Mouse (Mus musculus) inflammation-experienced regulatory T-cells, adult 6 months (primary cell): ENCODE measurements around the gene Hist1h2bh. TPM values are rescaled to one million over a fixed set of nuclear protein-coding genes. Genes with fewer than 3 reads are reported as not detected.
"Not testable (repeated sequence)": the region's sequence is repeated elsewhere in the genome, so short reads cannot be mapped to it uniquely, and the experiment has no call there.

Experiments used
- ATAC-seq: one replicate; pipeline ENCODE4 v1.8.0; 2017
- polyA plus RNA-seq, 3 experiments: library from polyadenylated mRNA; unstranded; fragments of 100-300 nt; shearing (Covaris generic); gene quantifications; one replicate each; pipeline ENCODE4 v1.2.1; 2017

Hist1h2bh gene
- polyA plus RNA-seq, 3 experiments from 2014 or later = 0.38 to 0.89 TPM; not detected in 1

DNA sequence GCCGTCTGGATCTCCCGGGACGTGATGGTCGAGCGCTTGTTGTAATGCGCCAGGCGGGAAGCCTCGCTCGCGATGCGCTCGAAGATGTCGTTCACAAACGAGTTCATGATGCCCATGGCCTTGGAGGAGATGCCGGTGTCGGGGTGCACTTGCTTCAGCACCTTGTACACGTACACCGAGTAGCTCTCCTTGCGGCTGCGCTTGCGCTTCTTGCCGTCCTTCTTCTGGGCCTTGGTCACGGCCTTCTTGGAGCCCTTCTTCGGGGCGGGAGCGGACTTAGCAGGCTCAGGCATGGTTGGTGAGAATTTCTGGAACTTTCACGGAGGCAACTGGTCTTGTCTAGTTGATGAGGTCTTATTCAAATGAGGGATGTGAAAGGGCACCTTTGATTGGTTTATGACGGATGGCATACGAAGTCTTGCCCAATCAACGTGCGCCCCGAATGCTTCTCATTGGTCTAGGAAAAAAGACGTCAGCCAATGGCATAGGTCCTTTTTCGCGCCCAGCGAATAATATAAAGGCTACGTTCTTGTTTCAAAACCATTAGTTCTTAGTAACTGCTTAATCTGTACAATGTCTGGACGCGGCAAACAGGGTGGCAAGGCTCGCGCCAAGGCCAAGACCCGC lies 30.8 kb upstream of the Hist1h2bh start, which contains the start of the genes Hist1h2bf and Hist1h2ad:
Hist1h2bf (minus strand) TSS at position 299 of the 627 bp plus-strand sequence.
Hist1h2ad (plus strand) TSS at position 484 of the 627 bp plus-strand sequence.
- ATAC-seq = peak; percentile 76

DNA sequence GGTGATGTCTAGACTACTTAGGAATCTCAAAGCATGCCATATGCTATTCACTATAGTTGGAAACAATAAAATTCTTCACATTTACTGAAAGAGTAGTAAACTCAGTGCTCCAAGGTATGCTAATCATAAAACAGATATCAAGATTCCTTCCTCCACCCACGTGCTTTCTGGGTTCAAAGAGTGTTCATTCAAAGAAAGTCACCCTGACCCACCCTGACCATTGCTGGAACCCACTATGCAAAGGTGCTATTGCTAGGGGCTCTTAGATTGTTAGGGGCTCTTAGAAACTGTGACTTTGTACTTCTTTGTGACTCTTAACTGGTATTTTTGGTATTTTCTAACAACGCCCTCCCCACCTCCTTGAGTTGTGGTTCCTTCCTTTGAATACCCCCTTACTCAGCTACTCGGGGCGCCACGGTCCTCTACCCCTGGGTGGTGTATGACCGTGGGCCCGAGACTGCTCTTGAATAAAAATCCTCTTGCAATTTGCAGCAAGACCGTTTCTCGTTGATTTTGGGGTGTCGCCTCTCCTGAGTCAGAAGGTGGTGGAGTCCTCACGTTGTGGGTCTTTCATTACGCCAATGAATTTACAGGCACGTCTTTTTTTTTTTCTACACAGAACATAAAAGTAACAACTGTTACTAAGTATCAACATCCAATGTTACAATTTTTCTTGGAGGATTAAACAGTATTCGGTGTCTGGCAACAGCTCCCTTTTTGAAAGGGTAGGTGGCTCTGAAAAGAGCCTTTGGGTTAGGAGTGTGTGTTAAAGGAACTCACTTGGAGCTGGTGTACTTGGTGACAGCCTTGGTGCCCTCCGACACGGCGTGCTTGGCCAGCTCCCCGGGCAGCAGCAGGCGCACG lies 30.1 kb upstream of the Hist1h2bh start:
- not testable (repeated sequence) for ATAC-seq

DNA sequence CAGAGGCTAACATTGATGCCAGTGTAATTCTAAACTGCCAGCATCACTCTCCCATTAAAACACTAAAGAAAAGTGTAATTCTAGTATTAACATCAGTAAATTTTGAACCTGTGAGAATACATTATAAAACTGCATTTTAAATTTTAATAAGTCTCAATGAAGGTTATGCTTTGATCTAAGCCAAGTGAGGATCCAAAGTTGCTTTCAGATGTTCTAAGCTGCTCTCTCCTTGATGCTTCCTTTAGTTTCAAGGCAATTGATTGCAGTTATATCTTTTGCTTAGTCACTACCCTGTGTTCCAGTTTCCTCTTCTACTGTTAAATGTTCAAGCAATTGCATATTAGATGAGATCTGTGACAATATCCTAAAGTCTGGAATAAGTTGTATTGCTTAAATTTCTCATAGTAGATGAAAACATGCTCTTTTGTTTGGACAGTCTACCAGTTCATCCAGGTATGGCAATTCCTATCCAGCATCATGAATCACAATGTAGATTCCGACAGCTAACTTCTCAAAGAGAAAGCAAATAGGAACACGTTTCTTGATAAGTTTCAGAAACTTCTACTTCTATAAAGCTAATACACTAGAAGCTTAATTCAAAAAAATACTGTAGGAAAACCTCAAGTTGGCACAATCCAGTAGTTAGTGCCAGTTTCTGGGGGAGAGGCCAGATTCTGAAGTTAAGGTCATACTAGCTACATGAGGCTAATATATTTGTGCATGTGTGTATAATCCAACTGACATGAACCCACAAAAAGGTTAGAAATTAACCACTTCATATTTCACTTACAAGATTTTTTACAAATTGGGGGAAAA lies 29.2 kb upstream of the Hist1h2bh start:
- no peak for ATAC-seq

DNA sequence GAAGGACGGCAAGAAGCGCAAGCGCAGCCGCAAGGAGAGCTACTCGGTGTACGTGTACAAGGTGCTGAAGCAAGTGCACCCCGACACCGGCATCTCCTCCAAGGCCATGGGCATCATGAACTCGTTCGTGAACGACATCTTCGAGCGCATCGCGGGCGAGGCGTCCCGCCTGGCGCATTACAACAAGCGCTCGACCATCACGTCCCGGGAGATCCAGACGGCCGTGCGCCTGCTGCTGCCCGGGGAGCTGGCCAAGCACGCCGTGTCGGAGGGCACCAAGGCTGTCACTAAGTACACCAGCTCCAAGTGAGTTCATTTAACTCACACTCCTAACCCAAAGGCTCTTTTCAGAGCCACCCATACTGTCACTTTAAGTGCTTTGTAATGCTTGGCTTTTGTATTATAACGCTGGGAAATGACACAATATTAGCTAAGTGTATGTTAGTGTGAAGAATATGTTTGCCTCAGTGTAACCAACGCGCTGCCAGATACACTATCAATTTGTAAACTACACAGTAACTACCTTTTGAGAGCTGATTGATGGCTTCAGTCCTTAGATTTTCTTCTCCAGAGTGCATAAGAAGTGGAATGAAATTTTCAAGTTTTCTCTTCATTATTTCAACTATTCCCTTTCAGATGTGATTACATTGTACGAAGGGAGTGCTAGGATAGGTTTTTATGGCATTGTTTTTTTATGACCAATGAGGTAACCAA lies 28.5 kb upstream of the Hist1h2bh start:
- peak; percentile 2 for ATAC-seq

DNA sequence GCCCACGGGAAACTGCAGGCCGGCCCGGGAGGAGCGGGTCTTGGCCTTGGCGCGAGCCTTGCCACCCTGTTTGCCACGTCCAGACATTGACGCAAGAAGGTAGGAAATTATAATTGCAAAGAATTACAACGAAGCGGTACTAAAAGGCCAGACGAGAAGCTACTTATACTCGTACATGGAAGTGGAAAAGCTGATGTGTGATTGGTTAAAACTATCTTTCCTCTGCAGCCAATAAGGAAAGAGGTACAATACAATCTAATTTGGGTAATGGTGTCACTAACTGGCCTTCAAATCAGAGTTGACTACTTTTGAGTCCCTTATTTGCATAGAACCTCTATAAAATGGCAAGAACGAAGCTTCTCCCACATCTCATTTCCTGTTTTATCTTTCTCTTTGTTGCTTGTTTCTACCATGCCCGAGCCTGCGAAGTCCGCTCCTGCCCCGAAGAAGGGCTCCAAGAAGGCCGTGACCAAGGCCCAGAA lies 27.9 kb upstream of the Hist1h2bh start, which contains the start of the genes Hist1h2ae and Hist1h2bg:
Hist1h2ae (minus strand) TSS at position 199 of the 482 bp plus-strand sequence.
Hist1h2bg (plus strand) TSS at position 375 of the 482 bp plus-strand sequence.
- peak; percentile 89 for ATAC-seq

DNA sequence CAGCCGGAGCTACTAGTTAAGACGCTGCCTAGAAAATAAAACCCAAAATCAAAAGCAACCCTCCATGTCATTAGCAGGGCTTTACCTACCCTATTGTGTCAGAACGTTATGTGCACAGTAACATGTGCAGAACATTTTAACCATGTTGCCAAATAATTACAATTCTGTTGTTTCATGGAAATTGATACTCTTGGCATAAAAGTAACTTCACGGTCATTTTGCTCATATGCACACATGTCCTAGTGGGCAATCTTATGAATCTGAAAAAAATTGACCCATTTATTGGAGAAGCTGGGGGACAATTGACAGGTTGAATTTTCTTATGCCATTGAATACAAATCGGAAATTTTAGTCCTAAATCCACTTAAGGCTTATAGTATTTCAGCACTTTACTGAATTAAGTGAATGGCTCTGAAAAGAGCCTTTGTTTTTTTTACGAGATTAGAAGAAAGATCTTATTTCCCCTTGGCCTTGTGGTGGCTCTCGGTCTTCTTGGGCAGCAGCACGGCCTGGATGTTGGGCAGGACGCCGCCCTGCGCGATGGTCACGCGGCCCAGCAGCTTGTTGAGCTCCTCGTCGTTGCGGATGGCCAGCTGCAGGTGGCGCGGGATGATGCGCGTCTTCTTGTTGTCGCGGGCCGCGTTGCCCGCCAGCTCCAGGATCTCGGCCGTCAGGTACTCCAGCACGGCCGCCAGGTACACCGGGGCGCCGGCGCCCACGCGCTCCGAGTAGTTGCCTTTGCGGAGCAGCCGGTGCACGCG lies 27.2 kb upstream of the Hist1h2bh start:
- peak; percentile 12 for ATAC-seq

DNA sequence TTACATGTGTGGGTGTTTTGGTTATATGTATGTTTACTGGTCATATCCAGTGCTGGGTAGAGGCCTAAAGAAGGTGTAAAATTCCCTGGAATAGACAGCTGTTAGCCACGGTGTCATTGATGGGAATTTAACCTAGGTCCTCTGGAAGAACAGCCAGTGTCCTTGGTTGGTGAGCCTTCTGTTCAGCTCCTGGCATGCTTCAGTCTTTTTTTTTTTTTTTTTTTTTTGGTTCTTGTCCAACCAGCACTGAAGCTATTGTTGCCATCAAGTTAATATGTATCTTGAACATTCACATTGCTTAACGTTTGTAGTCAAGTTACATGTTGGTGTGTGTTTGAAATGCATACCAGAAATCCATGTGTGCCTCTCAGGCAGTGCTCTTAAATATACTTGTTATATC lies 21.3 kb upstream of the Hist1h2bh start:
- ATAC-seq = no peak

DNA sequence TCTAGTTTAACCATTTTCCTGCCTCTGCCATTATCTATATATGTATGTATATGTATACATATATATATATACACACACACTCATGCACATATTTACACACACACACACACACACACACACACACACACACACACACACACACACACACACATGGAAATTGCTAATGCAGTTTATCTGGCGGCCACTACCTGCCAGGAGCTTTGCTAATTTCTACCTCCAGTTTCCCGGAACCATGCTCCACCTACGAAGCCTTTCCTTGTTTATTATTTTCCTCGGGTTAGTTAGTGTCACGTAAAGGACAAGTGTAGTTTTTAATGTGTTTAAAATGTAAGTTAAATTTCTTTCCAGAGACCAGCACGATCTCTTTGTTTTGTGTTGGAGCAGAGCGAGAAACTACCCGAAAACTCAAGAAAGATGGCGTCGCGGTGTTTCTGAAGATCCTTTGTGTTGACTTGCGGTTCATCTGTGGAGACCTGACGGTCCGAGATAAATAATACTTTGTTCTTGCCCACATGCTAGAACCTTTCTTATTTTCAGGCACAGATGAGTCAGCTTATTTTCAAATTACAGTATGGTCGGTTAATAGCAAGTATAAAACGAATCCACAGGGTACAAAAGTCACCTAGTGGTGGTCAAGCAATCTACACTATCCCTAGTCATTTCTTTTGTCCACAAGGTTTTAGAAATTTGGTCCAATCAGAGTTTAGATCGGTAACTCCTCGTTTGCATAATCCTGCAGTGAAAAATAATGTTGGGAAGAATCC lies 19.7 kb upstream of the Hist1h2bh start:
- ATAC-seq = peak; percentile 12

DNA sequence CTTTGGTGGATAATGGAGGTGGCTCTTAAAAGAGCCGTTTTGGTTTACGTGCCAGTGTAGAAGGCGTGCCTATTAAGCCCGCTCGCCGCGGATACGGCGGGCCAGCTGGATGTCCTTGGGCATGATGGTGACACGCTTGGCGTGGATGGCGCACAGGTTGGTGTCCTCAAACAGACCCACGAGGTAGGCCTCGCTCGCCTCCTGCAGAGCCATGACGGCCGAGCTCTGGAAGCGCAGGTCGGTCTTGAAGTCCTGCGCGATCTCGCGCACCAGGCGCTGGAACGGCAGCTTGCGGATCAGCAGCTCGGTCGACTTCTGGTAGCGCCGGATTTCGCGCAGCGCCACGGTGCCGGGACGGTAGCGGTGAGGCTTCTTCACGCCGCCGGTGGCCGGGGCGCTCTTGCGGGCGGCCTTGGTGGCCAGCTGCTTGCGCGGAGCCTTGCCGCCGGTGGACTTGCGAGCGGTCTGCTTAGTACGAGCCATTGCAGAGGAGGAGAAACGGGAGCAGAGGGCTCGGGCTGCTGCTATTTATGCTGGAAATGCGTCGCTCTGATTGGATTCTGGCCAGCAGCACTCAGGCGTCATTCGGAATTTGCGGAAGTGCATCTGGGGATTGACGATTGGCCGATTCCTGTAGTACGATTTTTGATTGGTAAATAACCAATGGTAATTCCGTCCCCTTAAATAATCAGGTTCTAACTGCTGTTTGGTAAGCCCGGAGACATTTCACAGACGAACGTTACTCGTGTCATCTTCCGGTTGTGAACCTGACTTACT lies 18.9 kb upstream of the Hist1h2bh start, which contains the start of gene Hist1h3e:
Hist1h3e (minus strand) TSS at position 487 of the 777 bp plus-strand sequence.
- peak; percentile 96 for ATAC-seq

DNA sequence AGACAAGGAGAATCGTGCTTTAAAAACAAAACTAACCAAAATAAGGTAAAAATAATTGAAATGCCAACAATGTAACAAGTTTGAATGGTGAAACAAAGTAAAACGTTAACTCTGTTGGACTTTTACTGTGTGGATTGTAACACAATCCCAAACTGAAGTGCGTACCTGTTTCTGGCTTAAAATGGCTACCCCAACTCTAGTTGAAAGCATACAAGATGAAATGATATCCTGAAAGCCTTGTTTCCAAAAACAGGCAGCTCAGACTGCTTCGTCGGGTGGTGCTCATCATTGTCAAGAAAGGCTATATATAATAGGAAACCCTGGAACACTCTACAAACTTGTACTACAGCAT lies 18.3 kb upstream of the Hist1h2bh start:
- peak; percentile 2 for ATAC-seq

DNA sequence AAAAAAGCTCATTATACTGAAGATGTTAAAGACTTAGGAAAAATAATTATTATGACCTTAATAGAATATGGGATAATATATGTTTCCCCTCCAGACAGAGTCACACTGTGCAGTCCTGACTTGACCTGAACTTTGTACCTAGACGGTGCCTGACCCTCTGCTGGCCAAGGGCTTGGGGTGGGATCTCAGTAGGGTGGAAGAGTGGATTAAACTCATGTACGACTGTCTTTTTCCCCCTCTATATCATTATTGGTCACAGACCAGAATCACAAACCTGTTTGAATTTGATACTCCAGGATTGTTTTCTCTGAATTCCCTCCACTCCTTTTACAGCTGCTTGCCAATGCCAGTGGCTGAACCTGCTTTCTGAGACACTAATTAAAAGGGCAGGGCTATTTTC lies 17.5 kb upstream of the Hist1h2bh start:
- ATAC-seq = not testable (repeated sequence)

DNA sequence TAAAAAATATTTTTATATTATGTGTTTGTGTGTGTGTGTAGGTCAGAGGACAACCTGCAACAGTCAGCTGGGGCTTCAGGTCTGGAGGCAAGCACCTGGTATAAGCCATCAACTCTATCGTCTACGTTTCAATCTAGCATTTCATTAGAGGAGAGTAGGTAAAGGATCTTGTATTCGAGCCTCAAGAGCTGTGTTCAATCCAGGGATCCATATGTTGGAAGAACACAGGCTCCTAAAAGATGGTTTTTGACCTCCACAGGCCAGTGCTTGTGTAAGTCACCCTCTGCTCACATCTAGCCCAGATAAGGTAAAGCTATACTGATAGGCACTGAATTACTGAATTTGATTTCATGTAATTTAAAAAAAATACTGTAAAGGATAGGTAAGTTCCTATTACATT lies 13.7 kb upstream of the Hist1h2bh start:
- no peak for ATAC-seq

DNA sequence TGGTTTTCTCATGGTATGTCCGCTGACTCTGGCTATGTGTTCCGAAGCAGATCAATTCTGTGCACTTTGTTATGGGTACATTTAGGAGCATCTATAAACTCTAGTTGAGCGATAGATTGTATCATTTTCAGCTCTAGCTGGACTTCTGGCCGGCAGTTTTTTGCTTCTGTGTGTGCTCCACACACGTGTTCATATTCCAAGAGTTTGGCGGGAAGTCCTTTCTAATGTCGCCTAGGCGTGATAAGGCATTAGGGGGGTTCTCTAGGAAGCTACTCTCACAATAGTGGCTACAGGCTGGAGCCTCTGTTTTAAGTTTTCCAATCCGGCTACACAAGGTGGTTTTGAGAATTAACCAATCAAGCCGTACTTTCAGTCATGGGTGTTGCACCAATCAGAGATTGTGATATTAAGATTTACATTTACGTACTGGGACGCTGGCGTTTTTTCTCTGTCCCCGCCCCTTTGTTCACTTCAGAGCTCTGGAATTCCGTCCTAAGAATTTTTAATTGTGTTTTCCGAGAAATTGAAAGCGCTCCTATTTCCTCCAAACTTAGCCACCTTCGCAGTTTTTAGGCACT lies 12.7 kb upstream of the Hist1h2bh start:
- peak; percentile 67 for ATAC-seq

DNA sequence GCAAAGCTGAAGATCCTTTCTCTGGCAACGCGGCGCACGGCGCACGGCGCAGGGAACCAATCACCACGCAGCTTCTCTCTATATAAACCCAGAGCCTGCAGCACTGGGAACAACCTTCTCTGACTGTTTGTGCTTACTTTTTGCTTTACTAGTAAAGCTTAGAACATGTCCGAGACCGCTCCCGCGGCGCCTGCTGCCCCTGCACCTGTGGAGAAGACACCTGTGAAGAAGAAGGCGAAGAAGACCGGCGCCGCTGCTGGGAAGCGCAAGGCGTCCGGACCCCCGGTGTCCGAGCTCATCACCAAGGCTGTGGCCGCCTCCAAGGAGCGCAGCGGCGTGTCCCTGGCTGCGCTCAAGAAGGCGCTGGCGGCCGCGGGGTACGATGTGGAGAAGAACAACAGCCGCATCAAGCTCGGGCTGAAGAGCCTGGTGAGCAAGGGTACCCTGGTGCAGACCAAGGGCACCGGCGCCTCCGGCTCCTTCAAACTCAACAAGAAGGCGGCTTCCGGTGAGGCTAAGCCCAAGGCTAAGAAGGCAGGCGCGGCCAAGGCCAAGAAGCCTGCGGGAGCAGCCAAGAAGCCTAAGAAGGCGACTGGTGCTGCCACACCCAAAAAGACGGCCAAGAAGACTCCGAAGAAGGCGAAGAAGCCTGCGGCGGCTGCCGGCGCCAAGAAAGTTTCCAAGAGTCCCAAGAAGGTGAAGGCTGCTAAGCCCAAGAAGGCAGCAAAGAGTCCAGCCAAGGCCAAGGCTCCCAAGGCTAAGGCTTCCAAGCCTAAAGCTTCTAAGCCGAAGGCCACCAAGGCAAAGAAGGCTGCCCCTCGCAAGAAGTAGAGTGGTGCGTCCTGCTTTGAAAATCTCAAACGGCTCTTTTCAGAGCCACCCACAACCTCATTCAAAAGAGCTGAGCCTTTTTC lies 12.0 kb upstream of the Hist1h2bh start:
- peak; percentile 66 for ATAC-seq

DNA sequence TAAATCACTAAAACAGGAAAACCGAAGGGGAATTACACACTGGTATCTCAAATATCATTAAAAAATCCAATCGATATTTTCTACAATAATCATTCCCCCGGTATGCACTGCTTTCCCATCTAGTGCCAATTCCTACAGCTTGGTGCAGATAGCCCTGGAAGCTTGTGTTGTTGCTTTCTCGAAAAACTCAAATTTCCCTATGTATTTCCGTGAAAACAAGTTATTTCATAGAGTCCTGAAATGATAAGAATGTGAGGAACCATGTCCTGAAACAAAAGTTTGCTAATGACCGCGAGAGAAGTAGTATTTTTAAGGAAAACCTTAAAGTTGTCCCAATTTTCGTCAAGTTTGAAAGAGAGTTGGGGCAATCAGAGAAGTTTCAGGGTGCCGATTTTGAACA lies 11.2 kb upstream of the Hist1h2bh start:
- no peak for ATAC-seq

DNA sequence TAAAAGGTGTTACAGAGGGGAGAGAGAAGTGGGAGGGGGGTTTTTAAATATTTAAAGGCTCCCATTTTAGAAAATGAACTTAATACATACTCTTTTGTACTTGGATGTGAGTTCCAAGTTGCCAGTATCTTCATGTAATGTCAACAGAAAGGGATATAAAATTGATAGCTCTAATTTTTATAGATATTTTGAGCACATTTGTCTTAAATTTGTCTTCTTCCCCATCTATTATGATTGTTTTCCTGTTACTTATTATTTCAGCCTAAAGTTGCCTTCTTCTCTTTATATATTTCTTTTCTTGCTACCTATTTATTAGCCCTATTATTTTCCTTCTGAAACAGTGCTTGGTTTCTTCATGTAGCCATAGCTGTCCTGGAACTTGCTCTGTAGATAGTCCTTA lies 9.8 kb upstream of the Hist1h2bh start, which contains the start of gene Hist1h1d:
Hist1h1d (plus strand) TSS at position 301 of the 400 bp plus-strand sequence.
- ATAC-seq = no peak
